Mouse (Mus musculus) liver, embryonic 11.5 days (tissue): ENCODE data around the gene Gpr37. TPM values are rescaled to one million over a fixed set of nuclear protein-coding genes. Genes with fewer than 3 reads are reported as not detected.
A peak's percentile ranks its signal among the peaks of the same experiment; 100 is the strongest.

Experiments used
- ATAC-seq: fragments of 200-750 bp; cut with Nextera tagmentation; replicated peaks from 2 replicates; pipeline ENCODE4 v1.8.0; 2017; ENCODE audit warnings: moderate number of reproducible peaks, mild to moderate bottlenecking, moderate TSS enrichment, moderate library complexity; ENCODE audit not compliant: low FRiP score
- DNase-seq: peaks from one replicate; pipeline ENCODE4 v3.0.0-alpha.2; 2017; ENCODE audit warnings: low spot score
- H3K27ac ChIP-seq: fragments of 300-500 bp; sonication (generic); 2 replicates; pipeline ENCODE4 v1.5.1; 2014; ENCODE audit warnings: mild to moderate bottlenecking, low read depth, low read length, control low read depth
- H3K27me3 ChIP-seq: fragments of 300-500 bp; sonication (generic); replicated peaks from 2 replicates; pipeline ENCODE4 v1.6.1; 2014; ENCODE audit warnings: low read length, mixed read lengths; ENCODE audit not compliant: control insufficient read depth, insufficient read depth
- H3K36me3 ChIP-seq: fragments of 300-500 bp; sonication (generic); 2 replicates; pipeline ENCODE4 v1.6.1; 2014; ENCODE audit warnings: mild to moderate bottlenecking, low read length, moderate library complexity, mixed read lengths; ENCODE audit not compliant: control insufficient read depth, insufficient read depth
- H3K4me1 ChIP-seq: fragments of 300-500 bp; sonication (generic); replicated peaks from 2 replicates; pipeline ENCODE4 v1.6.1; 2014; ENCODE audit warnings: low read length, mixed read lengths; ENCODE audit not compliant: control insufficient read depth, insufficient read depth
- H3K4me2 ChIP-seq: fragments of 300-500 bp; sonication (generic); 2 replicates; pipeline ENCODE4 v1.6.1; 2014; ENCODE audit warnings: mild to moderate bottlenecking, control low read depth, moderate library complexity
- H3K4me3 ChIP-seq: fragments of 300-500 bp; sonication (generic); 2 replicates; pipeline ENCODE4 v1.5.1; 2014; ENCODE audit warnings: low read depth, low read length, control low read depth
- H3K9ac ChIP-seq: fragments of 300-500 bp; sonication (generic); 2 replicates; pipeline ENCODE4 v1.6.1; 2014; ENCODE audit warnings: low read depth, low read length, control low read depth
- H3K9me3 ChIP-seq: fragments of 300-500 bp; sonication (generic); 2 replicates; pipeline ENCODE4 v1.6.1; 2016; ENCODE audit warnings: low read length, inconsistent platforms, mixed read lengths; ENCODE audit not compliant: control insufficient read depth
- WGBS: fragments of 180-500 bp; shearing (Covaris S2); extraction: QIAGEN DNeasy Blood & Tissue Kit; methylation state at CpG from one replicate; pipeline ENCODE4 v1.1.7; 2014; 5-methylcytosine and 5-hydroxymethylcytosine counted together
- polyA plus RNA-seq: library from polyadenylated mRNA; unstranded; fragments of >200 nt; fragmentation: Nextera tagmentation; extraction: Ambion mirVana; gene quantifications from 2 replicates; pipeline ENCODE4 v1.2.1, GENCODE M21; 2014

Gene Gpr37
- polyA plus RNA-seq, 1 experiment from 2014 or later: 0.10 TPM

- DNase-seq: peak; percentile 34
These were observed 1.5 kb downstream of the Gpr37 start for GRCm38 (mm10) chr6:25688927-25689519.

GRCm38 (mm10) chr6:25686760-25687200 is 3.7 kb downstream of the Gpr37 start:
- Histone ChIP-seq H3K4me1 (no peaks in the 10 kb centered on the region), H3K4me2 (no peak overlapping the region), H3K36me3 (no peaks in the 10 kb centered on the region), H3K27ac (no peak overlapping the region), H3K4me3 (no peak overlapping the region), H3K27me3 (peaks cover 24% of the 10 kb centered on the region), H3K9ac (no peak overlapping the region), H3K9me3 (no peaks in the 10 kb centered on the region)
- WGBS: 66% methylated on average over 3 of the region's 3 CpGs
- ATAC-seq: no peak
- DNase-seq: no peak

More at GRCm38 (mm10) chr6:25688927-25689519, 1.5 kb downstream of the Gpr37 start:
- H3K27me3 ChIP-seq: peaks cover 24% of the 10 kb centered on the region
- no peaks in the 10 kb centered on the region for H3K4me1 ChIP-seq
- peak overlapping the region; percentile 50 for H3K4me3 ChIP-seq
- H3K4me2 ChIP-seq: peak overlapping the region; percentile 83
- H3K36me3 ChIP-seq: no peaks in the 10 kb centered on the region
- no peak overlapping the region for H3K9ac ChIP-seq
- 2% methylated on average over 25 of the region's 25 CpGs for WGBS
- no peak overlapping the region for H3K27ac ChIP-seq
- no peaks in the 10 kb centered on the region for H3K9me3 ChIP-seq
- ATAC-seq: no peak

GRCm38 (mm10) chr6:25684391-25684790 is 6.1 kb downstream of the Gpr37 start:
- no peak overlapping the region for H3K9ac ChIP-seq
- H3K27me3 ChIP-seq: peaks cover 16% of the 10 kb centered on the region

GRCm38 (mm10) chr6:25675111-25675510 is 15.4 kb downstream of the Gpr37 start:
- DNase-seq (no peak), ATAC-seq (no peak)
- Histone ChIP-seq H3K27ac (no peak overlapping the region), H3K4me3 (no peak overlapping the region), H3K9ac (no peak overlapping the region), H3K9me3 (no peaks in the 10 kb centered on the region), H3K4me2 (no peak overlapping the region), H3K4me1 (no peaks in the 10 kb centered on the region), H3K36me3 (no peaks in the 10 kb centered on the region), H3K27me3 (no peaks in the 10 kb centered on the region)
- WGBS: 92% methylated on average over 4 of the region's 4 CpGs

More at GRCm38 (mm10) chr6:25684391-25684790, 6.1 kb downstream of the Gpr37 start:
- H3K4me2 ChIP-seq: no peak overlapping the region
- no peak overlapping the region for H3K4me3 ChIP-seq
- H3K9me3 ChIP-seq: no peaks in the 10 kb centered on the region
- H3K27ac ChIP-seq: no peak overlapping the region
- no peak for DNase-seq
- no peak for ATAC-seq
- 77% methylated on average over 2 of the region's 2 CpGs for WGBS
- H3K36me3 ChIP-seq: no peaks in the 10 kb centered on the region
- H3K4me1 ChIP-seq: no peaks in the 10 kb centered on the region

GRCm38 (mm10) chr6:25673801-25674200 is 16.7 kb downstream of the Gpr37 start:
- DNase-seq: no peak
- no peaks in the 10 kb centered on the region for H3K27me3 ChIP-seq
- no peak overlapping the region for H3K4me2 ChIP-seq
- no peak for ATAC-seq
- WGBS: 62% methylated on average over 3 of the region's 3 CpGs
- no peak overlapping the region for H3K27ac ChIP-seq
- H3K4me3 ChIP-seq: no peak overlapping the region
- H3K36me3 ChIP-seq: no peaks in the 10 kb centered on the region
- H3K9ac ChIP-seq: no peak overlapping the region
- H3K9me3 ChIP-seq: no peaks in the 10 kb centered on the region
- H3K4me1 ChIP-seq: no peaks in the 10 kb centered on the region

GRCm38 (mm10) chr6:25670150-25670549 is 20.4 kb downstream of the Gpr37 start:
- Histone ChIP-seq H3K4me3 (no peak overlapping the region), H3K9ac (no peak overlapping the region), H3K9me3 (no peaks in the 10 kb centered on the region), H3K36me3 (no peaks in the 10 kb centered on the region), H3K4me2 (no peak overlapping the region), H3K4me1 (no peaks in the 10 kb centered on the region), H3K27me3 (no peaks in the 10 kb centered on the region), H3K27ac (no peak overlapping the region)
- 49% methylated on average over 4 of the region's 4 CpGs for WGBS
- DNase-seq (no peak), ATAC-seq (no peak)

- Histone ChIP-seq H3K27ac (no peak overlapping the region), H3K9ac (no peak overlapping the region), H3K9me3 (no peaks in the 10 kb centered on the region), H3K4me1 (no peaks in the 10 kb centered on the region), H3K36me3 (no peaks in the 10 kb centered on the region), H3K27me3 (no peaks in the 10 kb centered on the region), H3K4me2 (no peak overlapping the region), H3K4me3 (no peak overlapping the region)
- no peak for DNase-seq
- peak; percentile 49; the same call in 1 of the 2 replicates for ATAC-seq
- WGBS: 69% methylated on average over 2 of the region's 2 CpGs
These were observed 26.6 kb downstream of the Gpr37 start for GRCm38 (mm10) chr6:25663942-25664341.

GRCm38 (mm10) chr6:25659924-25660675 is 30.4 kb downstream of the Gpr37 start:
- WGBS: 84% methylated on average over 3 of the region's 3 CpGs

More at GRCm38 (mm10) chr6:25659924-25660675, 30.4 kb downstream of the Gpr37 start:
- H3K27ac ChIP-seq: no peak overlapping the region
- H3K27me3 ChIP-seq: no peaks in the 10 kb centered on the region
- no peak for DNase-seq
- H3K4me3 ChIP-seq: no peak overlapping the region
- no peaks in the 10 kb centered on the region for H3K36me3 ChIP-seq
- H3K4me2 ChIP-seq: no peak overlapping the region
- no peak overlapping the region for H3K9ac ChIP-seq
- ATAC-seq: no peak
- H3K9me3 ChIP-seq: no peaks in the 10 kb centered on the region
- H3K4me1 ChIP-seq: no peaks in the 10 kb centered on the region
